Mouse (Mus musculus): Measurements from ENCODE around the gene Olfr1040.
"Not testable (repeated sequence)": the region's sequence is repeated elsewhere in the genome, so short reads cannot be mapped to it uniquely, and the experiment has no call there.

Olfr1040 gene

DNA sequence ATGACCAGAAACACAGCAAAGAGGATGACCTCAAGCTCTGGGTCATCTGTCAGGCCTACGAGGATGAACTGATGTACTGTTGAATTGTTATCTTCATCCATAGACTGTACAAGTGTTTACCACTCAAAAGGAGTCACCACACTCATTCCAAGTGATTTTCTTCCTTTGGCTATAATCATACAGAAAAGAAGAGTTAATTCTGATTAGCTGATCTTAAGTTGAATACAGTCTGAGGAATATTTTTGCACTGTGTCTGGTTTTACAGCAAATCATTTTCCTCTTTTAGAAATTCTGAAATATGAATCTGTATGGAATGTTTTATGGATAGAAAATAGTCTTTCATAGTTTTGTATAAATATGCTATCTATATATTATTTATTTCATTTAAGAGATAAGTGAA, at the start of gene Olfr1040:
Olfr1040 (minus strand) TSS at position 101 of the 400 bp plus-strand sequence.
- no peak for DNase-seq (ENCODE audit: low spot score)

GRCm38 (mm10) chr2:86195863-86196262, 49.3 kb upstream of the Olfr1040 start:
- DNase-seq (ENCODE audit: low spot score) = no peak

- no peak for DNase-seq (ENCODE audit: low spot score)
These were observed 39.1 kb upstream of the Olfr1040 start, which contains the start of gene Olfr52 for GRCm38 (mm10) chr2:86185583-86185982. TSS of gene Olfr52 (minus strand) at chr2:86185683.

DNA sequence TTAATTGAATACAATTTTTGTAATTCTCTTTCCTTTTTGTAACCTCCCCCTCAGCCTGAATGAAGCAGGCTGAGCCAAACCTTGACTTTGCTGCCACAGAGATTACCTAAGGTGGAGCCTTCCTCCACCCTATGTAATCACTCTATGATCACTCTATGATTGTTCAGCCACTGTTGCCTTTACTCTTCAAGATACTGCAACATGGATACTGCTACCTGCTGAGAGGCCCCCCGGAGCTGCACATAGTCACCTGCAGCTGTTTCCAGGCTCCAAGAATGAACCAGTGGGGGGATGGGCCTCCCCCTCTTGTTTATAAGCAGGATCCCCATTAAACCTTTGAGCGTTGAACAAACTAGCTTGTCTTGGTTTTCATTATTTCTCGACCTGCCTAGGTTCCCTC, 33.4 kb upstream of the Olfr1040 start:
- DNase-seq (ENCODE audit: low spot score) = no peak

DNA sequence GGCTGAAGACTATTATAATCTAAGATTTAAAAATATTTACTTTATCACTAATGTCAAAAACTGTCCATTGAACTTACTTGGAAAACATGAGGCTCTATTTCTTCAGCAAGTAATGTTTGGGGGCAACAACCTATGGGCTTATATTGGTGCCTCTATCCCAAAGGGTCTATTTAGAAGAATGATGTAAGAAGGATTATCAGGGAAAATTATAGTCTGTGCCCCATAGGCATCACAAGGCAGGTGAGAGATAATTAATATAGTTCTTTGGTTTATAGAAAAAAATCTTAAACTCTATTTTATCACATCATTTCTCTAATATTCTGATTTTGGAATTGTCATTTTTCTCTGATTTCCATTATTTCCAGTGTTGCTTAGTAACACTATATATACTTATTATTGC, 31.2 kb upstream of the Olfr1040 start, which contains the start of gene Olfr1044:
Olfr1044 (minus strand) TSS at position 101 of the 400 bp plus-strand sequence.
- no peak for DNase-seq (ENCODE audit: low spot score)

GRCm38 (mm10) chr2:86175422-86175821, 28.9 kb upstream of the Olfr1040 start:
- DNase-seq (ENCODE audit: low spot score) = not testable (repeated sequence)

- no peak for DNase-seq (ENCODE audit: low spot score)
These were observed 20.9 kb upstream of the Olfr1040 start, which contains the start of gene Olfr1043 for GRCm38 (mm10) chr2:86167422-86167821. TSS of gene Olfr1043 (minus strand) at chr2:86167522.

- no peak for DNase-seq (ENCODE audit: low spot score)
These were observed 15.2 kb upstream of the Olfr1040 start, which contains the start of gene Olfr1042 for GRCm38 (mm10) chr2:86161738-86162137. TSS of gene Olfr1042 (minus strand) at chr2:86161838.

DNA sequence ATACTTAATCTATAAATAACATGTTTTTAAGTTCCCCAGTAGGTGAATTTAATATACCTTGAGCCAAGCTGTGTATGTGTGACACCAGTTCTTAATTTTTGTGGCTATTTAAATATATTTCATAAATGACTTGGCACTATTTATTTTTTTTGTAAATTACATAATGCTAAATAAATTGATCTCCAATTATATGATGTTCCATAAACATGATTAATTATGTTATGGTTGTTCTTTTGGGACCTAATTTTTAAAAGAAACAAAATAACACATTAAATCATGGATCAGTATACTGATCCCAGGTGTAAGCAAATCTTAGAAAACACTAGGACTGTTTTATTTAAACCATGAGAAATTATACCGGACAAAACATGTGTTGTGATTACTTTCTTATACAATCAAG, 10.7 kb downstream of the Olfr1040 start, which contains the start of gene Olfr1039:
Olfr1039 (minus strand) TSS at position 101 of the 400 bp plus-strand sequence.
- DNase-seq (ENCODE audit: low spot score) = no peak

Measured in embryo, embryonic 10 days (tissue).